In genomic region chr19:40284704-40285103, GRCm38 (mm10) we compare ENCODE assay signal across 35 mouse cellular contexts.
"Had no signal": no experiment of that assay in that cellular context is flagged by ENCODE, and none has a peak within 500 bp of the region (broad histone marks: within the 10 kb centered on the region; RNA-seq: fewer than 3 reads in every experiment).

No protein-coding gene starts in this region.

- H3K9me3 ChIP-seq: heart, embryonic 10.5 days; hindbrain, embryonic 12.5 days; intestine, embryonic 15.5 days; kidney, embryonic 15.5 days had no signal

- DNase-seq: heart, adult 2 months; heart, postnatal 10 days; heart, postnatal 14 days; heart, postnatal 36 days; heart, postnatal 4 days; kidney, adult 11 months; kidney, adult 18-20 months; kidney, adult 2 months; kidney, adult 8-10 months; kidney, adult 9 months; kidney, postnatal 10 days; kidney, postnatal 14 days; kidney, postnatal 25 days; kidney, postnatal 36 days; kidney, postnatal 4 days; layer of hippocampus, adult 9-11 months had no signal

- H3K4me2 ChIP-seq: heart, embryonic 11.5 days; heart, embryonic 12.5 days; heart, embryonic 13.5 days; heart, embryonic 15.5 days; hindbrain, embryonic 12.5 days; hindbrain, embryonic 13.5 days; hindbrain, embryonic 14.5 days; hindbrain, embryonic 15.5 days; intestine, embryonic 15.5 days; kidney, embryonic 15.5 days had no signal

- H3K36me3 ChIP-seq: heart, embryonic 10.5 days; heart, embryonic 12.5 days; heart, embryonic 13.5 days; heart, embryonic 15.5 days; hindbrain, embryonic 10.5 days; hindbrain, embryonic 12.5 days; hindbrain, embryonic 13.5 days; hindbrain, embryonic 15.5 days; intestine, embryonic 15.5 days; kidney, embryonic 15.5 days had no signal

- H3K4me1 ChIP-seq: hindbrain, embryonic 12.5 days; hindbrain, embryonic 13.5 days; hindbrain, embryonic 15.5 days; intestine, embryonic 15.5 days; kidney, embryonic 15.5 days had no signal

- H3K27ac ChIP-seq: heart, adult 2 months; heart, embryonic 10.5 days; heart, embryonic 13.5 days; heart, embryonic 15.5 days; hindbrain, embryonic 10.5 days; hindbrain, embryonic 12.5 days; hindbrain, embryonic 13.5 days; hindbrain, embryonic 14.5 days; hindbrain, embryonic 15.5 days; hindbrain, postnatal 0 days; intestine, embryonic 15.5 days; kidney, embryonic 15.5 days; kidney, postnatal 0 days; layer of hippocampus, adult 2 months had no signal

- ATAC-seq: hindbrain, embryonic 16.5 days; hindbrain, postnatal 0 days; inflammation-experienced regulatory T-cells, adult 6 months; intestine, embryonic 15.5 days; intestine, embryonic 16.5 days; intestine, postnatal 0 days had no signal

- H3K4me3 ChIP-seq: heart, adult 2 months; heart, embryonic 10.5 days; heart, embryonic 12.5 days; heart, embryonic 13.5 days; heart, embryonic 15.5 days; hindbrain, embryonic 10.5 days; hindbrain, embryonic 12.5 days; hindbrain, embryonic 13.5 days; hindbrain, embryonic 15.5 days; intestine, embryonic 15.5 days; kidney, embryonic 15.5 days; layer of hippocampus, adult 2 months had no signal

- H3K9ac ChIP-seq: heart, embryonic 12.5 days; heart, embryonic 13.5 days; heart, embryonic 15.5 days; hindbrain, embryonic 12.5 days; hindbrain, embryonic 13.5 days; hindbrain, embryonic 14.5 days; hindbrain, embryonic 15.5 days; intestine, embryonic 15.5 days; kidney, embryonic 15.5 days had no signal

- H3K27me3 ChIP-seq: heart, embryonic 12.5 days; heart, embryonic 13.5 days; heart, embryonic 15.5 days; hindbrain, embryonic 12.5 days; hindbrain, embryonic 13.5 days; hindbrain, embryonic 15.5 days; intestine, embryonic 15.5 days; kidney, embryonic 15.5 days had no signal
